Mouse (Mus musculus) brain, adult 10 weeks (tissue): ENCODE results near the gene Sptssb. TPM values are rescaled to one million over a fixed set of nuclear protein-coding genes. Genes with fewer than 3 reads are reported as not detected.

ENCODE experiments used
- polyA plus RNA-seq: library from polyadenylated mRNA; stranded (reverse); fragments of 350-450 nt; fragmentation: Illumina TruSeq; extraction: RNeasy Lipid Tissue Mini Kit (QIAGEN cat#74804); gene quantifications from one replicate; pipeline ENCODE4 v1.2.3, GENCODE M21; 2015; ENCODE audit warnings: low read depth, low replicate concordance

The Sptssb gene
- polyA plus RNA-seq = 9.6 TPM

DNA sequence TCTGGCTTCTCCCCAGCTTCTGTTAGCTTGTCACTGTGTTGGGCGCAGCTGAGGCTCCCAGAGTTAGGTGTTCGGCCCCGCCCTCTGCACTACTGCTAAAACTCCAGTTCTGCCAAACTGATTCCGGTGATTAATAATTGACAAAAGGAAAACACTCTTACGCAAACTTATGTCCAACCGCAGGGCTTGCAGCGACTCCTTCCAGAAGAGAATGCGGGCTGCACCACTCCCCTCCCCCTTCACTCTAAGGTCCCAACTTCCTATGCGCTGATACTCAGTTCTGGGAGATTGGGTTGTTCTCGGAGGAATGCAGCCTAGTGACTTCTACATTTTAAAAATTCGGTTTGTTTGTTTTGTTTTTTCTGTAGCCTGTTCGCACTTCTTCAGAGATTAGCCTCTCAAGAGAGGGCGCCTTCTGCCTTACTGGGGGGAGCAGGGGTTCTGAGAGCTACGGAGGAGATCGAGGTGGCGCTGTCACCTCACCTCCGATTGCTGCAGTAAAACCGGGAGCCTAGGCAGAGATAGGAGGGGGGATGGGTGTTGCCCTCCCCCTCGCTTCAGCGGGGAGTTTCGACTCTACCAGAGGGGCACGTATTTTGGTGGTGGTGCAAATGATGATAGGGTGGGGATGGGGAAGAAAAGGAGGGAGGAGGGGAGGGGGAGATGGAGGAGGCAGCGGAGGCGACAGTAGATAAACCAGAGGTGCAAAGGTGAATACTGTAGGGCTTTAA lies at the start of gene Sptssb:
TSS of gene Sptssb (minus strand) at position 83 of the 731 bp plus-strand sequence.

Other genes with a start within 250 kb of the Sptssb start
- gene Nmd3, start 138.0 kb downstream of the Sptssb start, polyA plus RNA-seq = 52.8 TPM
- not detected for gene Otol1, start 147.7 kb upstream of the Sptssb start, polyA plus RNA-seq